Mouse (Mus musculus): ENCODE measurements around the gene Man2b1. TPM values are rescaled to one million over a fixed set of nuclear protein-coding genes. Genes with fewer than 3 reads are reported as not detected.

Man2b1 gene
- total and polyA plus RNA-seq, 3 experiments = 29.1 to 45.6 (median 40.7) TPM

DNA sequence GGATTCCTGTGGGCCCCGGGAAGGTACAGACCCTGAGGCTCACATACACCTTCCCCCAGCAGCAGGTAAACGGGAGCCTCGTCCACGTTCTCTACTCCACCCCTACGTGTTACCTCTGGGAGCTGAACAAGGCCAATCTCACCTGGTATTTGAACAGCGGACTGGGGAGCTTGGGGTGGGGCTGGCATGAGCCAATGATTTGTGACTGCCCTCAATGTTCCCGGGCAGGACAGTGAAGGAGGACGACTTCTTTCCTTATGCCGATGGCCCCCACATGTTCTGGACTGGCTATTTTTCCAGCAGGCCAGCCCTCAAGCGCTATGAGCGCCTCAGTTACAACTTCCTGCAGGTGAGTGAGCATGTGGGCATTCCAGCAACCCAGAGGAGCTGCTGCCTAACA lies 7.8 kb downstream of the Man2b1 start:
- no peak overlapping the region for H3K4me2 ChIP-seq (ENCODE audit: insufficient read depth, low read depth, poor library complexity, severe bottlenecking)
- H3K36me3 ChIP-seq (replicated peaks in 1 of 2; ENCODE audit: control insufficient read depth in 1 of 2, insufficient read depth in 1 of 2, low read length in 1 of 2) = peaks cover 72 to 86% of the 10 kb centered on the region in 2 experiments
- TF ChIP-seq EP300 (IDR thresholded peaks at IDR 0.05; ENCODE audit: low read length) = no peak
- TF ChIP-seq MXI1 (IDR thresholded peaks at IDR 0.05; ENCODE audit: low read depth, low read length) = no peak
- TF ChIP-seq CHD2 (IDR thresholded peaks at IDR 0.05; ENCODE audit: low read length) = no peak
- TF ChIP-seq KAT2A (IDR thresholded peaks at IDR 0.05; ENCODE audit: insufficient replicate concordance, low read length) = no peak
- no peak for TF ChIP-seq MYC (IDR thresholded peaks at IDR 0.05; ENCODE audit: low read depth, low read length)
- TF ChIP-seq MAFK (IDR thresholded peaks at IDR 0.05; ENCODE audit: insufficient replicate concordance, low read length) = no peak
- no peak for TF ChIP-seq ELF1 (IDR thresholded peaks at IDR 0.05; ENCODE audit: low read depth, low read length)
- no peak for TF ChIP-seq ETS1 (conservative IDR thresholded peaks at IDR 0.05; ENCODE audit: low read depth, low read length)
- TF ChIP-seq ZNF384 (IDR thresholded peaks at IDR 0.05; ENCODE audit: low read depth, low read length) = no peak
- no peak for TF ChIP-seq SIN3A (IDR thresholded peaks at IDR 0.05; ENCODE audit: low read length)
- TF ChIP-seq CTCF (conservative IDR thresholded peaks at IDR 0.05 in 1 of 2, IDR thresholded peaks at IDR 0.05 in 1 of 2; ENCODE audit: low read depth in 2 of 2, low read length in 2 of 2) = no peak
- TF ChIP-seq BHLHE40 (IDR thresholded peaks at IDR 0.05; ENCODE audit: low read depth, low read length) = no peak
- TF ChIP-seq USF1 (IDR thresholded peaks at IDR 0.05; ENCODE audit: low read depth, low read length) = no peak
- no peak for TF ChIP-seq SMC3 (IDR thresholded peaks at IDR 0.05; ENCODE audit: low read depth, low read length)
- no peak for TF ChIP-seq E2F4 (IDR thresholded peaks at IDR 0.05; ENCODE audit: insufficient replicate concordance, low read depth, low read length)
- no peak for TF ChIP-seq USF2 (conservative IDR thresholded peaks at IDR 0.05; ENCODE audit: low read depth, low read length)
- TF ChIP-seq POLR2AphosphoS2 (IDR thresholded peaks at IDR 0.05; ENCODE audit: low read depth, low read length) = no peak
- dilution Hi-C loops (cut with MboI; ENCODE audit: extremely low pct_ligation_motif_present, extremely low pct_unique_long_range_greater_than_20kb, low sequenced_read_pairs) (no loop called here), in situ Hi-C loops (cut with MboI; ENCODE audit: low pct_ligation_motif_present, low pct_unique_long_range_greater_than_20kb, low sequenced_read_pairs) (no loop called here)
- H3K4me3 ChIP-seq (replicated peaks in 1 of 3; ENCODE audit: low read depth in 2 of 3, low read length in 2 of 3, poor library complexity in 1 of 3) = no peak overlapping the region
- H3K4me1 ChIP-seq (ENCODE audit: control insufficient read depth in 1 of 2, insufficient read depth in 2 of 2) = no peaks in the 10 kb centered on the region
- H3K27ac ChIP-seq (ENCODE audit: insufficient read depth, low read depth) = no peak overlapping the region
- H3K9me3 ChIP-seq (replicated peaks; ENCODE audit: low read length) = no peaks in the 10 kb centered on the region
- no peaks in the 10 kb centered on the region for H3K27me3 ChIP-seq (replicated peaks)
- H3K79me2 ChIP-seq (replicated peaks; ENCODE audit: control insufficient read depth, extremely low read depth, insufficient read depth, poor library complexity, severe bottlenecking) = no peaks in the 10 kb centered on the region
- DNase-seq (ENCODE audit: extremely low read depth) = no peak
- H3K9ac ChIP-seq (ENCODE audit: insufficient read depth, low read depth) = no peak overlapping the region

DNA sequence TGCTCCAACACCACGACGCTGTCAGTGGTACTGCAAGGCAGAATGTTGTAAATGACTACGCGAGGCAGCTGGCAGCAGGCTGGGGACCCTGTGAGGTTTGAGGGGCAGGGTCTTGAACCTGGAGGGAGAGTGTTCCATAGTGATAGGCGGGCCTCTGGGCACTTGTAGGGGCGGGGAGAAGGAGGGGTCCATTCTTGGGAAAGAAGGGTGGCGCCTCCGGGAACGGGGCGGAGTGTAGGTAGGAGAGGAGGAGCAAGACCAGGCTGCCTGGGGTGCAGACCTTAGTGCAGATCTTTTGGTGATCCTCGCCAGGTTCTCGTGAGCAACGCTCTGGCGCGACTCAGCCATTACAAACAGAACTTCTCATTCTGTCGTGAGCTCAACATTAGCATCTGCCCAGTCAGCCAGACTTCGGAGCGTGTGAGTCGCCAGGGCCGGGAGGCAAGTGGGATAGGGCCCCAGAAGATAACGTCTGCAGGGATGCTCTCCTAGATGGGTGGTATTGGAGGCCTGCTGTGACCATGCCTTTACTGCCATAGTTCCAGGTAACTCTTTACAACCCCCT lies 8.5 kb downstream of the Man2b1 start:
- no peak overlapping the region for H3K9ac ChIP-seq (ENCODE audit: insufficient read depth, low read depth)
- H3K36me3 ChIP-seq (replicated peaks in 1 of 2; ENCODE audit: control insufficient read depth in 1 of 2, insufficient read depth in 1 of 2, low read length in 1 of 2) = peaks cover 75 to 89% of the 10 kb centered on the region in 2 experiments
- TF ChIP-seq ZMIZ1 (IDR thresholded peaks at IDR 0.05; ENCODE audit: low read depth, low read length) = no peak
- no peak for TF ChIP-seq TBP (conservative IDR thresholded peaks at IDR 0.05; ENCODE audit: low read depth, low read length)
- TF ChIP-seq ZKSCAN1 (IDR thresholded peaks at IDR 0.05; ENCODE audit: borderline replicate concordance, low read depth, low read length) = no peak
- no peak for TF ChIP-seq MYC (IDR thresholded peaks at IDR 0.05; ENCODE audit: low read depth, low read length)
- no peak for TF ChIP-seq IRF4 (IDR thresholded peaks at IDR 0.05; ENCODE audit: low read depth, low read length)
- no peak for TF ChIP-seq BHLHE40 (IDR thresholded peaks at IDR 0.05; ENCODE audit: low read depth, low read length)
- no peak for TF ChIP-seq NELFE (IDR thresholded peaks at IDR 0.05; ENCODE audit: low read depth, low read length)
- TF ChIP-seq CHD2 (IDR thresholded peaks at IDR 0.05; ENCODE audit: low read length) = no peak
- TF ChIP-seq ELF1 (IDR thresholded peaks at IDR 0.05; ENCODE audit: low read depth, low read length) = no peak
- no peak for TF ChIP-seq MAFK (IDR thresholded peaks at IDR 0.05; ENCODE audit: insufficient replicate concordance, low read length)
- no peak for TF ChIP-seq HCFC1 (IDR thresholded peaks at IDR 0.05; ENCODE audit: low read depth, low read length)
- no peak for TF ChIP-seq MAZ (IDR thresholded peaks at IDR 0.05; ENCODE audit: low read depth, low read length)
- no peaks in the 10 kb centered on the region for H3K9me3 ChIP-seq (replicated peaks; ENCODE audit: low read length)
- dilution Hi-C loops (cut with MboI; ENCODE audit: extremely low pct_ligation_motif_present, extremely low pct_unique_long_range_greater_than_20kb, low sequenced_read_pairs) = no loop called here
- no peaks in the 10 kb centered on the region for H3K79me2 ChIP-seq (replicated peaks; ENCODE audit: control insufficient read depth, extremely low read depth, insufficient read depth, poor library complexity, severe bottlenecking)
- H3K4me2 ChIP-seq (ENCODE audit: insufficient read depth, low read depth, poor library complexity, severe bottlenecking) = no peak overlapping the region
- no peak for DNase-seq (ENCODE audit: extremely low read depth)
- in situ Hi-C loops (cut with MboI; ENCODE audit: low pct_ligation_motif_present, low pct_unique_long_range_greater_than_20kb, low sequenced_read_pairs) = no loop called here
- no peak overlapping the region for H3K27ac ChIP-seq (ENCODE audit: insufficient read depth, low read depth)
- H3K27me3 ChIP-seq (replicated peaks) = no peaks in the 10 kb centered on the region
- no peaks in the 10 kb centered on the region for H3K4me1 ChIP-seq (ENCODE audit: control insufficient read depth in 1 of 2, insufficient read depth in 2 of 2)
- H3K4me3 ChIP-seq (replicated peaks in 1 of 3; ENCODE audit: low read depth in 2 of 3, low read length in 2 of 3, poor library complexity in 1 of 3) = no peak overlapping the region
